Mouse (Mus musculus) embryo, embryonic 10.5 days (tissue): ENCODE measurements around the gene Mad2l2.
"Not testable (repeated sequence)": the region's sequence is repeated elsewhere in the genome, so short reads cannot be mapped to it uniquely, and the experiment has no call there.

Experiments used
- DNase-seq: peaks from one replicate; pipeline ENCODE4 v3.0.0-alpha.2; 2015; ENCODE audit warnings: low spot score

Mad2l2 gene

DNA sequence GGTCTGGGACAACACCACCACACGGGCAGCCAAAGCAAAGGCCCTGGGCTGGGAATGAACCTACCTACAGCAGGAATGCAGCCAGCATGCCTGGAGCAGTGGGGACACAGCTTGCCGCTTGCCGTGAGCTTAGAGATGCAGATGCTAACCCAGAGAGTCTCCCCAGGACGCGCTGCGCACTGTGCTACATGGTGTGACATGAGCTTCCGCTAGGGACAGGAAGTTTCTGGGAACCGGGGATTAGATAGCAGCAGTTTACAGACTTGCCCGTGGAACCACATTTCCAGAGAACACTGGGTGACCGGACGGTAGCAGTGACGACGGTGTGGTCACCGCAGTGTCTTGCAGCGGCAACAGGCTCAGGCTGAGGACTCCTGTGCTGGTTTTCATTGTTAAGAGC, 39.4 kb downstream of the Mad2l2 start:
- no peak for DNase-seq

DNA sequence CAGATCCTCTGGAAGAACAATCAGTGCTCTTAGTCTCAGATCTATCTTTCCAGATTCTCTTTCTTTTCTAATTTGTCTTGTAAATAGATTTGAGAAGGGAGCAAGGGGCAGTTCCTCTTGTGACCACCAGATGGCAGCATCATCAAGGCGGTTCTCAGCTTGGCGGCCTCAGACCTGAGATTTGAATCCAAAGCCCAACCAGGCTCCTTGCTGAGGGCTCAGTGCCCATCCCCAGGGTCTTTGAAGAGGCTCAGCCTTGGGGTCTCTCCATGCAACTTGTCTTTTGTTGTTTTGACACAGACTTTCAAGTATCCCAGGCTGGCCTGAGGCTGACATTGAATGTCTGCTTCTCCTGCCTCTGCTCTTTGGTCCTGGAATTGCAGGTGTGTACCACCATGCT, 40.7 kb downstream of the Mad2l2 start:
- DNase-seq: peak; percentile 82

DNA sequence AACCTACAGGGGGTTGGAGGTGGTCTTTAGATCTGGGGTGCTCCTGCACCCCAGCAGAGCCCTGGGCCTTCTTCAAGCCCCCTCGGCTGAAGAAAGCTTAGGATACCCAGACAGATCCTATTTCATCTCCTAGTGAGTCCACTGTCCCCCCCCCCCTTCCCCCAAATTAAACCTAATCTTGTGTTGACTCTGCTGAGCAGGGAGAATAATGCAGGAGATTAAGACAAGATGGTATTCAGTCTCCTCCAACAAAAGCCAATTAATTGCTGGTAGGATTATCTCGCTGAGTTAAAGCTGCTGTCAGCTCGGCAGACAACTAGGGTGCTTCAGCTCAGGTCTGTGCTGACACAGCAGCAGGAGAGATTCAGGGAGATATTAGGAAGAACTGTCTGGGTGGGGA, 41.1 kb downstream of the Mad2l2 start:
- no peak for DNase-seq

DNA sequence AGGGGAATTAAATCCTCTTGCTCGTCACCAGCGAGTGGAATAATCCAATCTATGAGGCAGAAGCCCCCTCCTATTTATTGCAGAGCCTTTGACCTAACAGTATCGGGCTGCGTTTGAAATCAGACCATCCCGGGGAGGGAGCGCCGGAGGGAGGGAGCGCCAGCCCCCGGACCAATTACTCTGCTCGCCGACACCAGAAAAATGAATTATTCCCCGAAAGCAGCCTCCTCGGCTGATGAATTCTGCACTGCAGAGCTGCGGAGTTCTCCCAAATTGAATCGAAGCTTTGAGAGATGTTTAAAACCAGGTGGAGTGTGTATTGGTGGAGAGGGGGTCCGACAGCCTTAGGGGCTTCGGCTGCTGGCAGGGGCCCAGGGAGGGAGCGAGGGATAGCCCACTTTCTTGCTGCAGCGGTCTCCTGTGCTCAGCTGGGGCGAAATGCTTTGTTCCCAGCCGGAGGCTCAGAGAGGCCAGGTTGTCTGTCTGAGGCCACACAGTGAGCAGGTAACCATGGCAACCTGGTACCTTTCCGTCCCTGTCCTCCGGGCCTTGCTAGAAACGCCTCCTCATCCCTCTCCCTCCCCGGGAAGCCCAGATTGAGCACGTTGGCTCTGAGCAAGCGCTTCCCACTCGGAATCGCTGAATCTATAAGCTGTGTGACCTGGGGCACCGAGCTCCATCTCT, 43.8 kb downstream of the Mad2l2 start:
- DNase-seq: peak; percentile 40

DNA sequence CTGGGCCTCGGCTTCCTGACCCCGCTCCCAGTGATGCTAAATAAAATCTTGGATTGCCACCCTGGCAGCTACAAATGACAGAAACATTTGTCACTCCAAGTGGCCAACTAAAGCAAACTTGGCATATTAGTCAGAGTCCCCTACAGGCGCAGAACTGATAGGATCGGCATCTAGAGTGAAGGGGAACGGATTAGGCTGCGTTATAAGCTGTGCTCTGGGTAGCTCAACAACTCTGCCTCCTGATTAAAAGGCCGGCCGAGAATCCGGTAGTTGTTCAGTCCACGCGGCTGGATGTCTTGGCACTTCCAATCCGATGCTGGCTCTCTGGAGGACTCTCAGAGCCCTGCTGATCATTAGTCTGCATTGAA, 44.3 kb downstream of the Mad2l2 start:
- DNase-seq: no peak

DNA sequence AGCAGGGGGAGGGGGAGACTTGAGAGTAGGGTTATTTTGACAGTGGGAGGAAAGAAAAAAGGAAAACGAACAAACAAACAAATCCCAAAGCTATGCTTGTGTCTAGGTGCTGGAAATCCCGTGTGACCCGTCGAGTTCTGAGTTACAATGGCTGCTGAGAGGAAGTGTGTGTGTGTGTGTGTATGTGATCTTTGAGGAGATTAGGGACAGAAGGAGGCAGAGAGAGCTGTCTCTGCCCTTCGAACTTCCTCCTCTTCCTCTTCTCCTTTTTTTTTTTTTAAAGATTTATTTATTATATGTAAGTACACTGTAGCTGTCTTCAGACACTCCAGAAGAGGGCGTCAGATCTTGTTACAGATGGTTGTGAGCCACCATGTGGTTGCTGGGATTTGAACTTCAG, 46.4 kb downstream of the Mad2l2 start:
- DNase-seq: not testable (repeated sequence)

DNA sequence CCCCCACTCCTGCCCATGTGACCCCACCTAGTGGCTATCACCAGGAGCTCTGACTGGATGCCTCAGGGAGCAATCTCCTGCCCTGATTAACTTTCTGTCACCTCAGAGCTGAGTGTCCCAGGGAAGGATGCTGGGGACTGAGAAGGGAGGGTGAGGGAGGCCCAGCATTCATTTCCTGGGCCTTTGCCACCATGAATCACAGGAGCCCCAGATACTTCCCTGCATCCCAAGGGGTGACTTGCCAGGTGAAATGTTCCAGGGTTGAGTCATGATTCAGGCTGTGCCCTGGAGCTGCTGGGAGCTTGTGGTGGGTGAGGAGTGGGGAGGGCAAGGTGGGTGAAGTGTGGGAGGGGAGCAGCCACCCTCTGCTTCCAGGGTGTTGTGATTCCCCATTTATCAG, 47.5 kb downstream of the Mad2l2 start:
- no peak for DNase-seq

DNA sequence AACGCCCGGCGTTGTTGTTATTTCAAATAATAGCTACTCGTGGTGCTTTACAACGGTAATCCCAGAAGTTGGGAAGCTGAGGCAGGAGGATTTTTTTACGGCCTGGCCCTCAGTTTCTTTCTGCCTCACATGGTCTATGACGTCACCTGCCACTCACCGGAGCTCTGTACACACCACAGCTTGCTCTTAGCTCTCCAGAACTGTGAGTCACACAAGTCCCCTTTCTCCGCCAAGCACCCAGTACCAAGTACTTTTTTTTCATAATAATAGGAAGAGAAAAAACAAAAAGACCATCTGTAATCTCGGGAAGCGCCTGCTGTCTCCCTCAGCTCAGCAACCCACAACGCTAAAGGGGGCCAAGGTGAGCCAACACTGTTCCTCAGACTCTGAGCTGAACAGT, 51.3 kb downstream of the Mad2l2 start:
- no peak for DNase-seq

DNA sequence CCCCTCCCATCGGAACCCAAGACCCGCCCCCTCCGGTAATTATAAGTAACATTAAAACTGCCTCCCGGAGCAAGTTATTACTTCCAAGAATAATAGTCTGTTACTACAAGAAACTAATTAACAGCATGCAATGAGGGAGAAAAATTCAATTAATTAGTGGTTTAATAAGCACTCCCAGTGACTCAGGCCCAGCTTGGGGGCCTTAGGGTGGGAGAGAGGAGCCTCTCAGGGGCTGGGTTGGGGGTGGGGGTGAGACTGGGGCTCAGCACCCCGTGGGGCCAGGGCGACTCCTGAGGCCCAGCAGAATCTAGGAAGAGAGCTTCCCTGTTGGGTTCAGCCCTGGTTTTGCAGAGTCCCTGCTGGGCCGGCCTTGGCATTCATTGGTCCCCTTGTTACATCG, 52.2 kb downstream of the Mad2l2 start:
- DNase-seq: no peak

DNA sequence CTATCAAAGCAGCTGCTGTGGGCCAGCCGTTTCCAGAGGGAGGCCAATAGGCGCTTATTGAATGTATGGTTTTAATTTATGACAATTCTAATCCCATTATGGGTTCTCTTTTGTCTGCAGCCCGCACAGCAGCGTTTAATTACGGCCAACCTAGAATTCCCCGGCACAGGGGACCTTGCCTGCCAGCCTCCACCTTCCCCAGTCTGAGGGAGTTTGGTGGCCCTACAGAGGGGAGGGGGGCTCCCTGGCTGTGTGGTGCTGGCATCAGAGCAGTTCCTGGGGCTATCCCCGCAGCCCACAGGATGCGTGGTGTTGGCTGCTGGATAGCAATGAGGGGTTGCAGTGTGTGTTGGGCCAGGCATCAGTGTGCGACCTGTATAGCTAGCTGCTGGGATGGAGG, 54.4 kb downstream of the Mad2l2 start:
- DNase-seq: no peak

DNA sequence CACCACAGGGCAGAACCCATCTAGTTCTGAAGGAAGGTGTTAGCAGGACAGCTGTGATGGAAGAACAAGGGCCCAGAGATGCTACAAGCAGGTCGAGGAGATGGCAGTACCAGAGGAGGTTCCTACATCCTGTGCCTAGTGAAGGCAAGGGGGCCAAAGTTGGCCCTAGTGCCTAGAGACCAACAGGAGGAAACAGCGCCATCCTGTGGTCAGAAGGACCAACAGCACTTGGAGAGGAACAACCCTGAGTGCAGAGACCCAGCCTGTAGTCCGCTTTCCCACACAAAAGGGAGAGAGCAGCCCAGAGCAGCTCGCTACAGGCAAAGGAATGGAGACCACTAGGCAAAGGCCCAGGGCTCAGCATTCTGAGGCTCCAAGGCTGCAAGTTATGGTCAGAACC, 55.6 kb downstream of the Mad2l2 start:
- no peak for DNase-seq

DNA sequence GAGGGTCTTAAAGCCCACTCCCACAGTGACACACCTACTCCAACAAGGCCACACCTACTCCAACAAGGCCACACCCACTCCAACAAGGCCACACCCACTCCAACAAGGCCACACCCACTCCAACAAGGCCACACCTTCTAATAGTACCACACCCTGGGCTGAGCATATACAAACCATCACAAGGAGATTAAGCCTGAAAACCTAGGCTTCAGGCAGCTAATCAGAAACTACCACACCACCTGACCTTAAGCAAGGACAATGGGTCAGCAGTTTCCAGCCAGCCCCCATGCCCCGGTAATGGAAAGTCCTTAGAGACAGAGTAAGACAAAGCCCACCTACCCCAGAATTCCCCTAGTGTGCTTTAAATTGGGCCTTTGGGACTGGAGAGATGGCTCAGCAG, 58.6 kb downstream of the Mad2l2 start:
- not testable (repeated sequence) for DNase-seq

DNA sequence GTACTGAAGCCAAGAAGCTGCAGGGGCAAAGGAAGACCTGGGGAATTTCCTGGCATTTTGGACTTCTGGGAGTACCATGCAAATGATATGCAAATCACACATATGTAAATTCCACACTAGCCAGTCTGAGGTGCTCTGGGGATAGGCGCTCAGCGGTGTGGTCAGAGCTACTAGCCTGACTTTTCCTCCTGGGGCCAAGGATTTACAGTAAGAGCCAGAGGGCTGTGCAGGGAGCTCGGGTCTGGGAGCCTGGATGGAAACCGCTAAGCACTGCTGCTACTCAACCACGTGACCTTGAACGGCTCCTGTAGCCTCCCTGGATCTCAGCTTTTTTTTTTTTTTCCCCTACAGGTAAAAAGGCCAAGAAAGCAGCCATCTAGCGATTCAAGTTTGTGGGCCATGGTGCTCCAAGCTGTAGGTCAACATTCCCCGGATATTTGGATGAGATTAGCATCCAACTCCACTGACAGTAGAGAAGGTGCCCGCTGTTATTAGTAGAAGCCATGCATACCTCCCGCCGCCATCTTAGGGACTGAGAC, 62.6 kb downstream of the Mad2l2 start:
- DNase-seq: no peak

DNA sequence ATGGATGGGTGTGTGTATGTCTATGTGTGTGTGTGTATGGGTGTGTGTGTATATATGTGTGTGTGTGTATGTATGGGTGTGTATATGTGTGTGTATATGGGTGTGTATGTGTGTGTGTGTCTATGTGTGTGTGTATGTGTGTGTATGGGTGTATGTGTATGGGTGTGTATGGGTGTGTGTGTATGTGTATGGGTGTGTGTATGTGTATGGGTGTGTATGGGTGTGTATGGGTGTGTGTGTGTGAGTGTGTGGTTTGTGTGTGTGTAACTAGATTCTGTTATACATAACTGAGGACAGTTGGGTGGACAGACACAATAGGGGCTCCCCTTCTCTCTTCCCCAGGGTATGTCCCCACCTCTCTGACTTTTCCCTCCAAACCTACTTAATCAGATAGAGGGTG, 64.2 kb downstream of the Mad2l2 start:
- DNase-seq: no peak
